Comparison of ENCODE assay signal across 8 mouse cellular contexts in genomic region chr2:92426426-92426825, GRCm38 (mm10). TPM values are rescaled to one million over a fixed set of nuclear protein-coding genes. Genes with fewer than 3 reads are reported as not detected.
DNase-seq lines count a peak whose midpoint lies in the region; ATAC-seq lines count a peak whose summit lies in the region.

No protein-coding gene starts in this region.

- peaks cover 75% of the 10 kb centered on the region for H3K4me1 ChIP-seq in forebrain, embryonic 12.5 days
- H3K4me1 ChIP-seq in midbrain, embryonic 13.5 days (replicated peaks) = peaks cover 82% of the 10 kb centered on the region

- WGBS in forebrain, embryonic 12.5 days = 89% methylated on average over 3 of the region's 3 CpGs
- WGBS in midbrain, embryonic 13.5 days = 89% methylated on average over 3 of the region's 3 CpGs

- H3K27ac ChIP-seq in forebrain, embryonic 12.5 days = peak overlapping the region; percentile 76; the same call in 1 of the 2 replicates
- H3K27ac ChIP-seq in midbrain, embryonic 13.5 days = no peak overlapping the region

- ATAC-seq in forebrain, embryonic 12.5 days (ENCODE audit: low FRiP score) = no peak
- ATAC-seq in midbrain, embryonic 13.5 days = no peak
- ATAC-seq in monocyte, adult 5-6 weeks (replicated peaks; ENCODE audit: insufficient number of reproducible peaks, low FRiP score, low TSS enrichment, poor library complexity, severe bottlenecking) = no peak

- no peak overlapping the region for H3K9ac ChIP-seq in forebrain, embryonic 12.5 days
- H3K9ac ChIP-seq in midbrain, embryonic 13.5 days (replicated peaks) = 0 out of 2 replicates have a peak overlapping the region, but pooled peaks have one; percentile 21

- no peak overlapping the region for H3K4me3 ChIP-seq in forebrain, embryonic 12.5 days (replicated peaks)
- H3K4me3 ChIP-seq in midbrain, embryonic 13.5 days (replicated peaks) = no peak overlapping the region

- peaks cover 31% of the 10 kb centered on the region for H3K36me3 ChIP-seq in forebrain, embryonic 12.5 days (replicated peaks)
- H3K36me3 ChIP-seq in midbrain, embryonic 13.5 days = peaks cover 39% of the 10 kb centered on the region

- no peak overlapping the region for H3K4me2 ChIP-seq in forebrain, embryonic 12.5 days
- H3K4me2 ChIP-seq in midbrain, embryonic 13.5 days (replicated peaks) = no peak overlapping the region

- no peaks in the 10 kb centered on the region for H3K9me3 ChIP-seq in forebrain, embryonic 12.5 days
- no peaks in the 10 kb centered on the region for H3K9me3 ChIP-seq in midbrain, embryonic 13.5 days

- DNase-seq in gastrocnemius, adult 18-20 months (ENCODE audit: low spot score) = peak; percentile 61
- no peak for DNase-seq in gastrocnemius, postnatal 10 days
- peak; percentile 60 for DNase-seq in heart, postnatal 4 days
- no peak for DNase-seq in right cerebral cortex, postnatal 4 days
- no peak for DNase-seq in urinary bladder, postnatal 10 days (ENCODE audit: low spot score)

- H3K27me3 ChIP-seq in forebrain, embryonic 12.5 days = no peaks in the 10 kb centered on the region
- H3K27me3 ChIP-seq in midbrain, embryonic 13.5 days = no peaks in the 10 kb centered on the region

RNA-seq across cellular contexts. Expression of gene Cry2, which starts 7.4 kb away (rescaled TPM):
- total RNA-seq in gastrocnemius, adult 18-20 months (2021) = 10 to 100 TPM; 18.5 to 21.2 TPM
- 10 to 100 TPM; 35.7 to 42.7 TPM for total RNA-seq in gastrocnemius, postnatal 10 days (2021)
- polyA plus RNA-seq in forebrain, embryonic 12.5 days (2016; fragmentation: Nextera tagmentation; extraction: Ambion mirVana) = 29.1 and 31.2 TPM in 2 replicates
- 10 to 100 TPM; 28.5 TPM for total RNA-seq in heart, postnatal 4 days (2021)
- 35.8 and 36.2 TPM in 2 replicates for polyA plus RNA-seq in midbrain, embryonic 13.5 days (2015; fragmentation: Nextera tagmentation; extraction: Ambion mirVana)
- total RNA-seq in monocyte, adult 5-6 weeks (2017) = 4.2 to 10.6 TPM (median 7.3 TPM) in 3 replicates

RNA-seq across cellular contexts. Expression of gene Mapk8ip1, which starts 25.4 kb away (rescaled TPM):
- 1 to 10 TPM; 2.8 to 2.9 TPM for total RNA-seq in gastrocnemius, adult 18-20 months (2021)
- total RNA-seq in gastrocnemius, postnatal 10 days (2021) = 10 to 100 TPM; 24.1 to 27.2 TPM
- 83.2 and 83.5 TPM in 2 replicates for polyA plus RNA-seq in forebrain, embryonic 12.5 days (2016; fragmentation: Nextera tagmentation; extraction: Ambion mirVana)
- total RNA-seq in heart, postnatal 4 days (2021) = 1 to 10 TPM; 7.9 to 8.1 TPM
- 86.9 and 111 TPM in 2 replicates for polyA plus RNA-seq in midbrain, embryonic 13.5 days (2015; fragmentation: Nextera tagmentation; extraction: Ambion mirVana)
- not detected in 3 replicates for total RNA-seq in monocyte, adult 5-6 weeks (2017)

RNA-seq across cellular contexts. Expression of gene Slc35c1, which starts 33.9 kb away (rescaled TPM):
- 1 to 10 TPM; 4.3 to 6.0 TPM for total RNA-seq in gastrocnemius, adult 18-20 months (2021)
- total RNA-seq in gastrocnemius, postnatal 10 days (2021) = 1 to 10 TPM; 5.9 to 6.7 TPM
- 9.5 and 10.0 TPM in 2 replicates for polyA plus RNA-seq in forebrain, embryonic 12.5 days (2016; fragmentation: Nextera tagmentation; extraction: Ambion mirVana)
- total RNA-seq in heart, postnatal 4 days (2021) = 1 to 10 TPM; 5.8 to 7.5 TPM
- polyA plus RNA-seq in midbrain, embryonic 13.5 days (2015; fragmentation: Nextera tagmentation; extraction: Ambion mirVana) = 8.9 and 10.6 TPM in 2 replicates
- total RNA-seq in monocyte, adult 5-6 weeks (2017) = 9.0 to 24.2 TPM (median 15.1 TPM) in 3 replicates

RNA-seq across cellular contexts. Expression of gene 1700029I15Rik, which starts 44.1 kb away (rescaled TPM):
- total RNA-seq in gastrocnemius, adult 18-20 months (2021) = under 1 TPM; 0.66 to 0.73 TPM
- 1 to 10 TPM in 1 of 2 experiments, under 1 TPM in 1; 0.80 to 1.9 TPM for total RNA-seq in gastrocnemius, postnatal 10 days (2021)
- 5.6 and 6.8 TPM in 2 replicates for polyA plus RNA-seq in forebrain, embryonic 12.5 days (2016; fragmentation: Nextera tagmentation; extraction: Ambion mirVana)
- 1 to 10 TPM; 1.2 to 1.7 TPM for total RNA-seq in heart, postnatal 4 days (2021)
- polyA plus RNA-seq in midbrain, embryonic 13.5 days (2015; fragmentation: Nextera tagmentation; extraction: Ambion mirVana) = 8.0 and 8.9 TPM in 2 replicates
- 1.6 to 6.7 TPM (median 4.8 TPM) in 3 replicates for total RNA-seq in monocyte, adult 5-6 weeks (2017)

RNA-seq across cellular contexts. Expression of gene Large2, which starts 51.8 kb away (rescaled TPM):
- under 1 TPM in 1 of 2 experiments, not detected in 1; 0.57 TPM for total RNA-seq in gastrocnemius, adult 18-20 months (2021)
- under 1 TPM; 0.40 to 0.70 TPM for total RNA-seq in gastrocnemius, postnatal 10 days (2021)
- 5.3 and 5.5 TPM in 2 replicates for polyA plus RNA-seq in forebrain, embryonic 12.5 days (2016; fragmentation: Nextera tagmentation; extraction: Ambion mirVana)
- total RNA-seq in heart, postnatal 4 days (2021) = under 1 TPM; 0.29 to 0.70 TPM
- polyA plus RNA-seq in midbrain, embryonic 13.5 days (2015; fragmentation: Nextera tagmentation; extraction: Ambion mirVana) = 1.5 and 2.5 TPM in 2 replicates
- total RNA-seq in monocyte, adult 5-6 weeks (2017) = not detected in 3 replicates

Comparison
In these comparisons a context has a peak if more than half of its experiments do, and no peak if none do; other contexts are left out.
1. DNase-seq: peak in gastrocnemius, adult 18-20 months (single experiment) and heart, postnatal 4 days (single experiment); none in gastrocnemius, postnatal 10 days (single experiment), right cerebral cortex, postnatal 4 days (single experiment) and urinary bladder, postnatal 10 days (single experiment).